Mouse (Mus musculus): ENCODE measurements around the gene Rs1. TPM values are rescaled to one million over a fixed set of nuclear protein-coding genes. Genes with fewer than 3 reads are reported as not detected.

The Rs1 gene
- polyA plus RNA-seq, 1 experiment from 2014 or later = not detected

DNA sequence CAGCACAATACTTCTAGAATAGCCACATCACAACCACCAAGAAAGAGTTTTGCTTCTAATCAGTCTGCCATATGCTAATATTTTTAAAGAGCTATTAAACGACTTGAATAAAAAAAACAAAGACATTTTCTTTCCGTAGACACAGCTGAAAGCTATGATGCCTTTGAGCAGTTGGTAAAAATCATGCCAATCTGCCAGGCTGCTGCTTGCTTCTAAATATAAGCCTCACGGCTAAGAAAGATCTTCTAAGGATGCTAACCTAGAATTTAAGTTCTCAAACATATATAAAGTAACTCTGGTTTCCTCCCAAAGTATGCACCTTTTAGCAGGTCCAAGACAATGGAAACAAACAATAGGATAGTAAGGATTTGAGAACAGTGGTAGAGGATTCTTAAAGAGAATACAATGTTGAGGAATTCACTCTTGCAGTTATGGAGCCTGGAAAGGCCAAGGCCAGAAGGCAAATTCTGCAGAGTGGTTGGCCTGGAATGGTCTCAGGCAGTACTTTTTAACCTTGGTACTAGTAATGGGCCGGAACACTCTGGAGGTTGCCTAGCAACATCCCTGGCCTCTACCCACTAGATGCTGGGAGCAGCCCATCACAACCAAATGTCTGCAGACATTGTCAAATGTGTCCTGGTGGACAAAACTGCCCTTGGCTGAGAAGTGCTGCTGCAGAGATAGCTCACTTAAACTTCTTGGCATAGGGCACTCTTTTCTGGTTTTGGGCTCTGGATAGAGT, 36.8 kb downstream of the Rs1 start:
- no peak for DNase-seq
- 64% methylated on average over 4 of the region's 4 CpGs for WGBS (ENCODE audit: insufficient replicate concordance)

DNA sequence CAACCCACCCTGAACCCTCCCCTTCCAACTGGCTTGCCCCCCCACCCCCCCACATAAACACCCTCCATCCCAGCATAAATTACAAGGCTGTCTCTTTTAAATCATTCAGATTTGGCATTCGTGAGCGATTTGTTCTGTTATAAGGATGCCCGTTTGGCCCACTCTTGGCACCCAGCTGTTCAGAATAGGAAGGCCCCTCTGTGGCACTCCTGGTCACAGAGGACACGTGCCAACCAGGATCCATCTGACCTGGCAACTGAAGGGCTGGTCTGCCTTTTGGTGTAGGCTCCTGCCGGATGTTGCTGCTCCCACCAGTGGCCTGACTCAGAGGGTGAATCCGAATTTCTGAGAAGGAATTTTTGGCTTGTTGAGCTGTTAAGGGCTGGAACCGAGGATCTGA, 40.4 kb downstream of the Rs1 start:
- Histone ChIP-seq H3K9ac (no peak overlapping the region), H3K4me2 (no peak overlapping the region), H3K4me3 (replicated peaks) (no peak overlapping the region), H3K4me1 (replicated peaks) (no peaks in the 10 kb centered on the region), H3K27me3 (no peaks in the 10 kb centered on the region; the same call in 1 of the 2 replicates), H3K36me3 (no peaks in the 10 kb centered on the region), H3K27ac (no peak overlapping the region), H3K9me3 (replicated peaks) (no peaks in the 10 kb centered on the region)
- no peak for ATAC-seq (ENCODE audit: low read depth)
- DNase-seq = no peak
- WGBS (ENCODE audit: insufficient replicate concordance) = 75% methylated on average over 7 of the region's 7 CpGs

More for the DNA sequence above, 36.8 kb downstream of the Rs1 start:
- Histone ChIP-seq H3K4me3 (replicated peaks) (no peak overlapping the region), H3K9ac (no peak overlapping the region), H3K36me3 (no peaks in the 10 kb centered on the region), H3K27ac (no peak overlapping the region), H3K4me1 (replicated peaks) (no peaks in the 10 kb centered on the region), H3K27me3 (peaks cover 4% of the 10 kb centered on the region; the same call in 1 of the 2 replicates), H3K4me2 (no peak overlapping the region), H3K9me3 (replicated peaks) (no peaks in the 10 kb centered on the region)
- no peak for ATAC-seq (ENCODE audit: low read depth)

Other genes with a start within 250 kb of the Rs1 start
- 0.06 TPM in 1 of 2 replicates, not detected in the other for gene Ppef1, start 32.2 kb upstream of the Rs1 start, polyA plus RNA-seq (2015; fragmentation: Nextera tagmentation; extraction: Ambion mirVana)
- gene Gja6, start 139.0 kb downstream of the Rs1 start, polyA plus RNA-seq (2015; fragmentation: Nextera tagmentation; extraction: Ambion mirVana) = 0.89 and 1.2 TPM in 2 replicates
- gene Cdkl5, start 226.7 kb downstream of the Rs1 start, polyA plus RNA-seq (2015; fragmentation: Nextera tagmentation; extraction: Ambion mirVana) = 0.23 and 0.32 TPM in 2 replicates